Mouse (Mus musculus): ENCODE measurements at regions not wholly inside any gene's neighbourhood (a gene's known extent, or its start where the extent isn't known, plus 50 kb on each side); places are given as distances from the start of the nearest gene placed in this dataset. TPM values are rescaled to one million over a fixed set of nuclear protein-coding genes. Genes with fewer than 3 reads are reported as not detected.
"Not testable (repeated sequence)": the region's sequence is repeated elsewhere in the genome, so short reads cannot be mapped to it uniquely, and the experiment has no call there.

DNA sequence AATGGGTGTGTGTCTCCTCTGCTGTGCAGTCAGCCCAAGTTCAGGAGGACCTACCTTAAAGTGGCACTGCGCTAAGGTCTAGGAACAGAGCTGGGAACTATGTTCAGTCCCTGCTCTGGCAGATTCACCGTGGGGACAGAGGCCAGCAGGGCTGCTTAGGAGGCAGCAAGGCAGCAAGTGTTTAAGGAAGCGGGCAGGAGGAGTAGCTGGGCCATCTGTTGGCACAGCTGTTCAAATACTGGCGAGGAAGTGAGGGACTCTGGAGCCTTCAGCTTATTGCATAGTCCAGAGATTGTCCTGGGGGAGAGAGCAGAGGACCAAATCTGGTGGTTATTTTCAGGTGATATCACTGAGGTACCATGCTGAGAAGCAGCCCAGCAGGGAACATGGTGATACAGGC, 64.9 kb upstream of the Gadl1 start:
- Histone ChIP-seq H3K4me3 (ENCODE audit: low read depth, low read length) (no peak overlapping the region), H3K4me2 (ENCODE audit: low read depth, low read length) (no peak overlapping the region), H3K9me3 (replicated peaks; ENCODE audit: control insufficient read depth, low read length) (no peaks in the 10 kb centered on the region), H3K9ac (ENCODE audit: low read depth, low read length) (no peak overlapping the region), H3K27ac (ENCODE audit: low read length) (no peak overlapping the region), H3K4me1 (ENCODE audit: control insufficient read depth, low read depth, low read length) (no peaks in the 10 kb centered on the region), H3K27me3 (ENCODE audit: control insufficient read depth, insufficient read depth, low read depth, low read length) (no peaks in the 10 kb centered on the region), H3K36me3 (ENCODE audit: control insufficient read depth, insufficient read depth) (no peaks in the 10 kb centered on the region)
- no peak for ATAC-seq (ENCODE audit: low read depth)
- 51% methylated on average over 4 of the region's 4 CpGs for WGBS (ENCODE audit: insufficient replicate concordance)

DNA sequence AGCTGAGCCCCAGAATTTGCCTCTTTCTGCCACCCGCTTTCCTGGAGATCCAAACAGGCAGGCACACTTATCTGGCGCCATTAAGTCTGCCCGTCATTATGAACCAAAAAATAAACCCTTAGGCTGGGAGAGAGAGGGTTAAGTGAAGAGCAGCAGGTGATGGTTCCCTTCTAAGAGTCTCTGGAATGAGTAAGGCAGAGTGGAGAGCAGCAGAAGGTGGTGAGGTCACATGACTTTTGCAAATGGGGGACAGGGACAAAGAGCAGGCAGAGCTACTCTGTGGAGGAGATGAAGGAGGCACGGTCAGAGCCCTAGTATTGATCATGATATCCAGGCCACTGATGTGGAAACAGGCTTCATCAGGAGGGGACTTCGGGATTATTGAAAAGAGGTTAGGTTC, 64.2 kb upstream of the Gadl1 start:
- Histone ChIP-seq H3K4me2 (ENCODE audit: low read depth, low read length) (no peak overlapping the region), H3K4me1 (ENCODE audit: control insufficient read depth, low read depth, low read length) (no peaks in the 10 kb centered on the region), H3K27me3 (ENCODE audit: control insufficient read depth, insufficient read depth, low read depth, low read length) (no peaks in the 10 kb centered on the region), H3K9me3 (replicated peaks; ENCODE audit: control insufficient read depth, low read length) (no peaks in the 10 kb centered on the region), H3K36me3 (ENCODE audit: control insufficient read depth, insufficient read depth) (no peaks in the 10 kb centered on the region), H3K4me3 (ENCODE audit: low read depth, low read length) (no peak overlapping the region), H3K9ac (ENCODE audit: low read depth, low read length) (no peak overlapping the region), H3K27ac (ENCODE audit: low read length) (no peak overlapping the region)
- no peak for ATAC-seq (ENCODE audit: low read depth)
- WGBS (ENCODE audit: insufficient replicate concordance): 63% methylated on average over 5 of the region's 5 CpGs

DNA sequence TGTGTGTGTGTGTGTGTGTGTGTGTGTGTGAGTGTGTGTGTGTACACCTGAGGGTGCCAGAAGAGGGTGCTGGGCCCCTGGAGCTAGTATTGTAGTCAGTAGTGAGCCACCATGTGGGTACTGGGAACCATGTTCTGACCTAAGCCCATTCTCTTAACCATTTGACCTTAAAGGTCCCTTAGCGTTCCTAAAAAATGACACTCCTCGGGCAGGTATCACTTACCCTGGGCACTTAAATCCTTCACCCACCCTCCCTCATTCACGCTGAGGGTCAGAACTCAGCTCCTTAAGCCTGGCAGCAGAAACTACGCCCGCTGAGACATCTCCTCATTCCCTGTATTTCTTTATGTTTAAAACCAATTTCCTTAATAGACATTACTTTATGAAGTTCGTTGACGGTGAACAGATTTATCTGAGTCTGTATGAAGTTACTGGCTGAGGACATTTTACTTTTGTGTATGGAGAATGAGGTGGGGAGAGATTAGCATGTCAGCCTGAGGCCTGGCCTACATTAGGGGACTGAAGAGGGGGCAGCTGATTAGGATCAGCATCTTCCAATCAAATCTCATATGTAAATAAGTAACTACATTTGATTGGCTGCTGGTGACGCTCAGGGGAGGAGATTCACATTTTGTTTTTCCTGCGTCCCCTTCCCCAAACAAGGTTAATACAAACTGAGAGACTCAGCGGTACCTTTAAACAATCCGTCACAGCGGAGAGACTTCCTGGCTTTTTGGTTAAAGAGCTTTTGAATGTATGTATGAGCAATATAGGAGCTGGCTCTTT, 61.8 kb upstream of the Gadl1 start:
- WGBS (ENCODE audit: insufficient replicate concordance): 45% methylated on average over 12 of the region's 12 CpGs
- Histone ChIP-seq H3K27ac (ENCODE audit: low read length) (no peak overlapping the region), H3K9me3 (replicated peaks; ENCODE audit: control insufficient read depth, low read length) (no peaks in the 10 kb centered on the region), H3K4me1 (ENCODE audit: control insufficient read depth, low read depth, low read length) (no peaks in the 10 kb centered on the region), H3K4me2 (ENCODE audit: low read depth, low read length) (no peak overlapping the region), H3K9ac (ENCODE audit: low read depth, low read length) (no peak overlapping the region), H3K4me3 (ENCODE audit: low read depth, low read length) (no peak overlapping the region), H3K27me3 (ENCODE audit: control insufficient read depth, insufficient read depth, low read depth, low read length) (no peaks in the 10 kb centered on the region), H3K36me3 (ENCODE audit: control insufficient read depth, insufficient read depth) (no peaks in the 10 kb centered on the region)
- no peak for ATAC-seq (ENCODE audit: low read depth)

DNA sequence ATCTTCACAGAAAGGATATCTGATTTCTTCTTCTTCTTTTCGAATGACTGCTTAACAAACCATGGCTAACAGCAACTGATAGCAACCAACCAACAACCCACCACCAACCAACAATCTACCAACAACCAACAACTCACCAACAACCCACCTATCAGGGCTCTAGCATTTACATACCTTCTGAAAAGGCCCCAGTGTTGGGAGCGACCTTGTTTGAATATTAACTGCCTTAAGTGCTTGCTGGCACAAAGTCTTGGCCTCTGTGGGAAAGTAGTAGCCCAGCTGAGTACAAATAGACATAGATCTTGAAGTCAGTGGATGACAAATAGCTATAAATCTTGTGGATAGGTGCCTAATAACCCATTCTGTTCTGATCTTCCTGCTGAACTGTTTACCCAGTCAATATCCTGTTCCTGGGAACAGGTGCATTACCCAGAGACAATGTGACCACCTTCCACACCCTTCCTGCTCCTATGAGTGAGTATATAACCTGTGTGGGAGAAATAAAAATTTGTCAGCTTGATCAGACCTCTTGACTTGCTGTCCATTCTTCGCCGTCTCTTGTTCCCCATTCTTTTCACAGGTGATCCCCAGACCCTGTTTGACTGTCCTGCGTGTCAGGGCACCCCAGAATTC, 55.9 kb upstream of the Gadl1 start:
- ATAC-seq (ENCODE audit: low read depth); H3K4me3 ChIP-seq (ENCODE audit: low read depth, low read length); H3K27me3 ChIP-seq (ENCODE audit: control insufficient read depth, insufficient read depth, low read depth, low read length); H3K4me1 ChIP-seq (ENCODE audit: control insufficient read depth, low read depth, low read length); H3K36me3 ChIP-seq (ENCODE audit: control insufficient read depth, insufficient read depth); H3K9me3 ChIP-seq (replicated peaks; ENCODE audit: control insufficient read depth, low read length); H3K9ac ChIP-seq (ENCODE audit: low read depth, low read length); H3K27ac ChIP-seq (ENCODE audit: low read length); H3K4me2 ChIP-seq (ENCODE audit: low read depth, low read length): not testable (repeated sequence)
- 45% methylated on average over 5 of the region's 5 CpGs for WGBS (ENCODE audit: insufficient replicate concordance)

DNA sequence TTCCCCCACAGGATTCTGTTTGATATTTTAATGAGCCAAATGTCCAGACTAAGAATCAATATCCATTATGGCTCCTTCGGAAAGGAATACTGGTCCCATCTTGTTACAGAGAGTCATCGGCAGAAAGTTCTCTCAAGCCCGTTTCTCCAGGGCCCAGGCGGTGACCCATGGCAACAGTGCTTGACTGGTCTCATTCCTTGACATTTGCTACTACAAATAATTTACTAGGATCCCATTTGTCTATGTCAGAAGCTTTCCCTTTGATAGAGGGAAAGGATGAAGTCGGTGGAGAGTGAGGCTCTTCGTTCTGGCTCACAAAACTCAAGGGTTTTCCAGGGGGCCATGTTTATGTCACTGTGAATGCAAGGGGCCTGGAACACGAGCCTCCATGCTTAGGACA, 52.0 kb upstream of the Gadl1 start:
- Histone ChIP-seq H3K27ac (ENCODE audit: low read length) (no peak overlapping the region), H3K9me3 (replicated peaks; ENCODE audit: control insufficient read depth, low read length) (no peaks in the 10 kb centered on the region), H3K27me3 (ENCODE audit: control insufficient read depth, insufficient read depth, low read depth, low read length) (no peaks in the 10 kb centered on the region), H3K36me3 (ENCODE audit: control insufficient read depth, insufficient read depth) (no peaks in the 10 kb centered on the region), H3K4me1 (ENCODE audit: control insufficient read depth, low read depth, low read length) (no peaks in the 10 kb centered on the region), H3K4me3 (ENCODE audit: low read depth, low read length) (no peak overlapping the region), H3K9ac (ENCODE audit: low read depth, low read length) (no peak overlapping the region), H3K4me2 (ENCODE audit: low read depth, low read length) (no peak overlapping the region)
- ATAC-seq (ENCODE audit: low read depth): no peak
- 67% methylated on average over 7 of the region's 7 CpGs for WGBS (ENCODE audit: insufficient replicate concordance)

DNA sequence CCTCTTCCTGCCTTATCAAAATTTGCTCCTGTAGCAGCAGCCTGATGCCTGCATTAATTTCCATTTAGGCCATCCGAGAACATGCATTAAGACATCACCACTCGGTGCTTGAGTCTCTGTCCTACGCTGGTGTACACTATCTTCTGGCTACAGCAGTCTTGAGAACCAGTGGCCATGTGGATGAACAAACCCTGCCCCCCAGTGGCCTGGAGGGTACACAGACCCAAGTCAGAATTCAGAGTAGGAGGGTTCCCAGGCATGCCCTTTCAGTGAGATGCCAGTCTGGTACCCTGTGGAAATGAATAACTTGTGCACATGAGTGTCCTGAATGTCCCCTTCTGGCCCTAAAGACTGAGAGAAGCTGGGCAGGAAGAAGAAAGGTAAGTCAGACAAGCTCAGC, 50.4 kb upstream of the Gadl1 start:
- Histone ChIP-seq H3K9ac (ENCODE audit: low read depth, low read length) (no peak overlapping the region), H3K4me2 (ENCODE audit: low read depth, low read length) (no peak overlapping the region), H3K9me3 (replicated peaks; ENCODE audit: control insufficient read depth, low read length) (no peaks in the 10 kb centered on the region), H3K4me1 (ENCODE audit: control insufficient read depth, low read depth, low read length) (no peaks in the 10 kb centered on the region), H3K4me3 (ENCODE audit: low read depth, low read length) (no peak overlapping the region), H3K27ac (ENCODE audit: low read length) (no peak overlapping the region), H3K27me3 (ENCODE audit: control insufficient read depth, insufficient read depth, low read depth, low read length) (no peaks in the 10 kb centered on the region), H3K36me3 (ENCODE audit: control insufficient read depth, insufficient read depth) (no peaks in the 10 kb centered on the region)
- ATAC-seq (ENCODE audit: low read depth): no peak
- WGBS (ENCODE audit: insufficient replicate concordance): 42% methylated on average over 3 of the region's 3 CpGs

MicroRNAs encoded in the stretch of these regions (microRNA counts, 519-probe panel; counts per million panel counts)
- 2,220 counts per million, percentile 40 among the panel's probes with 10 or more counts for microRNA mmu-miR-467h+mmu-miR-669d+mmu-miR-669l

Small RNAs in the stretch of these regions (microRNA-seq; reads per million reads assigned to microRNA genes)
- gene Gm22243 (not detected), gene Gm25510 (not detected), gene Gm26303 (not detected), gene Mir467h (not detected)

Measured in liver, embryonic 16.5 days (tissue).